Mouse (Mus musculus): ENCODE results near the gene Tldc2. TPM values are rescaled to one million over a fixed set of nuclear protein-coding genes. Genes with fewer than 3 reads are reported as not detected.

Gene Tldc2
- polyA plus RNA-seq, 1 experiment from 2014 or later: not detected

- Histone ChIP-seq H3K4me2 (no peak overlapping the region), H3K9me3 (no peaks in the 10 kb centered on the region), H3K27ac (0 out of 2 replicates have a peak overlapping the region, but pooled peaks have one; percentile 40), H3K4me3 (no peak overlapping the region), H3K9ac (0 out of 2 replicates have a peak overlapping the region, but pooled peaks have one; percentile 0), H3K36me3 (peaks cover 25% of the 10 kb centered on the region; the same call in 1 of the 2 replicates), H3K27me3 (no peaks in the 10 kb centered on the region), H3K4me1 (peaks cover 90% of the 10 kb centered on the region)
- no peak for ATAC-seq (ENCODE audit: insufficient number of reproducible peaks, insufficient read depth, low FRiP score, low TSS enrichment, low read depth)
- WGBS: 53% methylated on average over 9 of the region's 9 CpGs
Measured at GRCm38 (mm10) chr2:157072316-157072990, 14.4 kb upstream of the Tldc2 start.

GRCm38 (mm10) chr2:157073378-157074052 lies 13.3 kb upstream of the Tldc2 start:
- Histone ChIP-seq H3K27me3 (no peaks in the 10 kb centered on the region), H3K9ac (peak overlapping the region; percentile 22; the same call in 1 of the 2 replicates), H3K4me2 (peak overlapping the region; percentile 96), H3K4me1 (peaks cover 92% of the 10 kb centered on the region), H3K9me3 (no peaks in the 10 kb centered on the region), H3K36me3 (peaks cover 25% of the 10 kb centered on the region; the same call in 1 of the 2 replicates), H3K27ac (peak overlapping the region; percentile 40), H3K4me3 (no peak overlapping the region)
- 63% methylated on average over 9 of the region's 9 CpGs for WGBS
- ATAC-seq (ENCODE audit: insufficient number of reproducible peaks, insufficient read depth, low FRiP score, low TSS enrichment, low read depth): no peak

- no peaks in the 10 kb centered on the region for H3K9me3 ChIP-seq
- no peaks in the 10 kb centered on the region for H3K27me3 ChIP-seq
- H3K4me1 ChIP-seq: peaks cover 85% of the 10 kb centered on the region
- 69% methylated on average over 9 of the region's 9 CpGs for WGBS
- peak overlapping the region; percentile 40; the same call in 1 of the 2 replicates for H3K27ac ChIP-seq
- H3K36me3 ChIP-seq: peaks cover 25% of the 10 kb centered on the region; the same call in 1 of the 2 replicates
- H3K4me2 ChIP-seq: peak overlapping the region; percentile 96
- ATAC-seq (ENCODE audit: insufficient number of reproducible peaks, insufficient read depth, low FRiP score, low TSS enrichment, low read depth): no peak
- 0 out of 2 replicates have a peak overlapping the region, but pooled peaks have one; percentile 22 for H3K9ac ChIP-seq
- no peak overlapping the region for H3K4me3 ChIP-seq
Measured at GRCm38 (mm10) chr2:157074186-157074724, 12.6 kb upstream of the Tldc2 start.

GRCm38 (mm10) chr2:157074772-157075171 lies 12.1 kb upstream of the Tldc2 start:
- Histone ChIP-seq H3K4me3 (no peak overlapping the region), H3K9me3 (no peaks in the 10 kb centered on the region), H3K4me1 (peaks cover 82% of the 10 kb centered on the region), H3K27ac (peak overlapping the region; percentile 40; the same call in 1 of the 2 replicates), H3K27me3 (no peaks in the 10 kb centered on the region), H3K9ac (0 out of 2 replicates have a peak overlapping the region, but pooled peaks have one; percentile 21), H3K4me2 (peak overlapping the region; percentile 96), H3K36me3 (peaks cover 25% of the 10 kb centered on the region; the same call in 1 of the 2 replicates)
- no peak for ATAC-seq (ENCODE audit: insufficient number of reproducible peaks, insufficient read depth, low FRiP score, low TSS enrichment, low read depth)
- 66% methylated on average over 5 of the region's 5 CpGs for WGBS

GRCm38 (mm10) chr2:157075226-157075625 lies 11.6 kb upstream of the Tldc2 start:
- Histone ChIP-seq H3K36me3 (peaks cover 22% of the 10 kb centered on the region; the same call in 1 of the 2 replicates), H3K9ac (peak overlapping the region; percentile 59), H3K4me3 (peak overlapping the region; percentile 93), H3K27me3 (no peaks in the 10 kb centered on the region), H3K27ac (peak overlapping the region; percentile 72), H3K4me2 (peak overlapping the region; percentile 96), H3K4me1 (peaks cover 81% of the 10 kb centered on the region), H3K9me3 (no peaks in the 10 kb centered on the region)
- 88% methylated on average over 3 of the region's 3 CpGs for WGBS
- ATAC-seq (ENCODE audit: insufficient number of reproducible peaks, insufficient read depth, low FRiP score, low TSS enrichment, low read depth): no peak

- Histone ChIP-seq H3K9me3 (no peaks in the 10 kb centered on the region), H3K4me2 (peak overlapping the region; percentile 96), H3K27ac (peak overlapping the region; percentile 72), H3K4me1 (peaks cover 76% of the 10 kb centered on the region), H3K36me3 (peaks cover 18% of the 10 kb centered on the region; the same call in 1 of the 2 replicates), H3K9ac (peak overlapping the region; percentile 59), H3K27me3 (no peaks in the 10 kb centered on the region), H3K4me3 (peak overlapping the region; percentile 93)
- WGBS: 40% methylated on average over 3 of the region's 3 CpGs
- no peak for ATAC-seq (ENCODE audit: insufficient number of reproducible peaks, insufficient read depth, low FRiP score, low TSS enrichment, low read depth)
Measured at GRCm38 (mm10) chr2:157075685-157076084, 11.2 kb upstream of the Tldc2 start.

GRCm38 (mm10) chr2:157076585-157076984 lies 10.3 kb upstream of the Tldc2 start:
- Histone ChIP-seq H3K9me3 (no peaks in the 10 kb centered on the region), H3K27me3 (no peaks in the 10 kb centered on the region), H3K4me3 (peak overlapping the region; percentile 93), H3K9ac (peak overlapping the region; percentile 98), H3K4me2 (peak overlapping the region; percentile 96), H3K4me1 (peaks cover 67% of the 10 kb centered on the region), H3K36me3 (peaks cover 18% of the 10 kb centered on the region; the same call in 1 of the 2 replicates), H3K27ac (no peak overlapping the region)
- no peak for ATAC-seq (ENCODE audit: insufficient number of reproducible peaks, insufficient read depth, low FRiP score, low TSS enrichment, low read depth)
- 77% methylated on average over 7 of the region's 7 CpGs for WGBS

GRCm38 (mm10) chr2:157077160-157077559 lies 9.7 kb upstream of the Tldc2 start:
- 28% methylated on average over 5 of the region's 5 CpGs for WGBS

GRCm38 (mm10) chr2:157077641-157078058 lies 9.2 kb upstream of the Tldc2 start:
- peaks cover 15% of the 10 kb centered on the region; the same call in 1 of the 2 replicates for H3K36me3 ChIP-seq
- H3K9ac ChIP-seq: peak overlapping the region; percentile 98
- 1% methylated on average over 15 of the region's 15 CpGs for WGBS
- peak overlapping the region; percentile 93 for H3K4me3 ChIP-seq
- no peak for ATAC-seq (ENCODE audit: insufficient number of reproducible peaks, insufficient read depth, low FRiP score, low TSS enrichment, low read depth)
- peak overlapping the region; percentile 96 for H3K4me2 ChIP-seq
- peaks cover 57% of the 10 kb centered on the region for H3K4me1 ChIP-seq
- H3K27ac ChIP-seq: peak overlapping the region; percentile 99
- no peaks in the 10 kb centered on the region for H3K9me3 ChIP-seq
- no peaks in the 10 kb centered on the region for H3K27me3 ChIP-seq

More at GRCm38 (mm10) chr2:157077160-157077559, 9.7 kb upstream of the Tldc2 start:
- ATAC-seq (ENCODE audit: insufficient number of reproducible peaks, insufficient read depth, low FRiP score, low TSS enrichment, low read depth): no peak
- Histone ChIP-seq H3K27me3 (no peaks in the 10 kb centered on the region), H3K27ac (peak overlapping the region; percentile 99), H3K4me3 (peak overlapping the region; percentile 93), H3K9me3 (no peaks in the 10 kb centered on the region), H3K36me3 (peaks cover 18% of the 10 kb centered on the region; the same call in 1 of the 2 replicates), H3K4me2 (peak overlapping the region; percentile 96), H3K9ac (peak overlapping the region; percentile 98), H3K4me1 (peaks cover 62% of the 10 kb centered on the region)

- Histone ChIP-seq H3K27me3 (no peaks in the 10 kb centered on the region), H3K4me2 (peak overlapping the region; percentile 96), H3K9me3 (no peaks in the 10 kb centered on the region), H3K4me3 (peak overlapping the region; percentile 93), H3K27ac (peak overlapping the region; percentile 99), H3K36me3 (peaks cover 9% of the 10 kb centered on the region; the same call in 1 of the 2 replicates), H3K9ac (peak overlapping the region; percentile 98), H3K4me1 (peaks cover 51% of the 10 kb centered on the region)
- under 1% methylated on average over 68 of the region's 79 CpGs for WGBS
- ATAC-seq (ENCODE audit: insufficient number of reproducible peaks, insufficient read depth, low FRiP score, low TSS enrichment, low read depth): 0 out of 2 replicates have a peak, but pooled peaks have one; percentile 17
Measured at GRCm38 (mm10) chr2:157078059-157078792, 8.6 kb upstream of the Tldc2 start.
